Mouse (Mus musculus) neural tube, embryonic 11.5 days (tissue): ENCODE data around the gene Gbf1. TPM values are rescaled to one million over a fixed set of nuclear protein-coding genes. Genes with fewer than 3 reads are reported as not detected.
"Not testable (repeated sequence)": the region's sequence is repeated elsewhere in the genome, so short reads cannot be mapped to it uniquely, and the experiment has no call there.

Experiments
- ATAC-seq: fragments of 200-750 bp; cut with Nextera tagmentation; 2 replicates; pipeline ENCODE4 v1.8.0; 2017; ENCODE audit warnings: moderate number of reproducible peaks, mild to moderate bottlenecking, moderate TSS enrichment, moderate library complexity; ENCODE audit not compliant: insufficient read depth, low FRiP score, low TSS enrichment
- DNase-seq: peaks from one replicate; pipeline ENCODE4 v3.0.0-alpha.2; 2015; ENCODE audit warnings: low spot score
- H3K27ac ChIP-seq: fragments of 300-500 bp; sonication (generic); 2 replicates; pipeline ENCODE4 v1.5.1; 2014; ENCODE audit warnings: low read depth, mild to moderate bottlenecking, low read length
- H3K27me3 ChIP-seq: fragments of 300-500 bp; sonication (generic); 2 replicates; pipeline ENCODE4 v1.6.1; 2014; ENCODE audit warnings: mild to moderate bottlenecking, low read length, mixed read lengths; ENCODE audit not compliant: control insufficient read depth, insufficient read depth
- H3K36me3 ChIP-seq: fragments of 300-500 bp; sonication (generic); 2 replicates; pipeline ENCODE4 v1.6.1; 2014; ENCODE audit warnings: mild to moderate bottlenecking, low read length, moderate library complexity, mixed read lengths; ENCODE audit not compliant: control insufficient read depth, insufficient read depth
- H3K4me1 ChIP-seq: fragments of 300-500 bp; sonication (generic); 2 replicates; pipeline ENCODE4 v1.6.1; 2014; ENCODE audit warnings: low read length, mixed read lengths; ENCODE audit not compliant: control insufficient read depth, insufficient read depth
- H3K4me2 ChIP-seq: fragments of 300-500 bp; sonication (generic); 2 replicates; pipeline ENCODE4 v1.6.1; 2014; ENCODE audit warnings: low read depth, mild to moderate bottlenecking, moderate library complexity
- H3K4me3 ChIP-seq: fragments of 300-500 bp; sonication (generic); 2 replicates; pipeline ENCODE4 v1.5.1; 2014; ENCODE audit warnings: low read depth, low read length
- H3K9ac ChIP-seq: fragments of 300-500 bp; sonication (generic); 2 replicates; pipeline ENCODE4 v1.6.1; 2014; ENCODE audit warnings: mild to moderate bottlenecking, low read length
- H3K9me3 ChIP-seq: fragments of 300-500 bp; sonication (generic); 2 replicates; pipeline ENCODE4 v1.6.1; 2016; ENCODE audit warnings: low read length; ENCODE audit not compliant: control insufficient read depth
- WGBS: fragments of 180-500 bp; shearing (Covaris S2); extraction: QIAGEN DNeasy Blood & Tissue Kit; methylation state at CpG from one replicate; pipeline ENCODE4 v1.1.7; 2014; 5-methylcytosine and 5-hydroxymethylcytosine counted together
- polyA plus RNA-seq: library from polyadenylated mRNA; unstranded; fragments of >200 nt; fragmentation: Nextera tagmentation; extraction: Ambion mirVana; gene quantifications from 2 replicates; pipeline ENCODE4 v1.2.1, GENCODE M21; 2014

The Gbf1 gene
- polyA plus RNA-seq, 1 experiment from 2014 or later, result 52.0 TPM

DNA sequence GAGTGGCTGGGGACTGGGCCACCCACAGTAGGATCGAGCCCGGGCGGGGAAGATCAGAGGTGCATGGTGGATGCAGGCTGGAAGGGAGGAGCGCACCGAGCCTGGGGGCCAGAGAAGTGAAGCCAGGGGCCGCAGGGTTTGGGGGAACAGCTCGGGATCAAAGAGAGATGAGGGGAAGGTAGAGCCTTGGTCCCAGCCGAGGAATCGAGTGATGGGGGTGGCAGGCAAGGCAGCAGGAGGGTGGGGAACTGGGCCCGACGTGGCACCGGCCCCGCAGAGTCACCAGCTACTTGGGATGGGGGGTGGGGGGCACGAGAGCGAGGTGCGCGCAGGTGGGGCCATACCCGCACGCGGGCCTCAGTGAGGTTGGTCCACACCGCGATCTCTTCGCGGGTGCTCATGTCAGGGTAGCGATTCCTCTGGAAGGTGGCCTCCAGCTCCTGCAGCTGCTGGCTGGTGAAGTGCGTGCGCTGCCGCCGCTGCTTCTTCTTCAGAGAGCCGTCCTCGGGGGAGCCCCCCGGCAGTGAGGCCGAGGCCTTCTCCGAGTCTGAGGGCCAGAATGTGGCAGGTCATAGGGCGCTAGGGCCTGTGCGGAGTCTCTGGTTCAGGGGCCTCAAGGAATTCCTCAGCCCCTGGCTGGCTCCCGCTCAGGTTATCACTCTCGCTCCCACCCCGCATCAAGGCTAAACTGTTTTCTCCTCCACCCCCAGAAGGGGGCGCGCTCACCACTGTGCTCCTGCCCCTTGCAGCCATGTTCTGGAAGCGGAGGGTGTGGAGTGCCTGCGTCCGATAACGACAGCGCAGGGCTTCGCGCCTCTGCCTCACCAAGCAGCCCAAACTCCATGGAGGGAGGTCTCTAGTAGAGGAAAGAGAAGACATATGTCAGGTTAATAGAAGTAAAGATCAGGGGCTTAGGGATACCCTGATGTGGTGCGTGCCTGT lies 15.4 kb upstream of the Gbf1 start:
- 0 out of 2 replicates have a peak, but pooled peaks have one; percentile 45 for ATAC-seq

DNA sequence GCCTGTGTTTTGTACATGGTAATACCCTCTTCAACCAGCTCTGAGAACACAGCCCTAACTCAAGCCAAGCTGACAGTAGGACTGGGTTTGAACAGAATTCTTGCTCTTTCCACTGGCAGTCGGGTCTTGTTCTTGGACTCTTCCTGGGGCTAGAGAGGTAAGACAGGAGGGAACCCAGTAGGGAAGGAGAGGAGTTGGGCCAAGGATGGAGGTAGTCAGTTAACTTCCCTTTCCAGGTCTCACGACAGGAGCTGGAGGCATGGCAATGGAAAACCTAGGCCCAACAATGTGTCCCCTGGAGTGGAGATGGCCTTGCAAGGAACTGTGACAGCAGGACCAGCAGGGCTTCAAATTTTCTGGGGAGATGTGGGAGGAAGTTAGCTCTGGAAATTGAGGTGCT lies 12.0 kb upstream of the Gbf1 start:
- Histone ChIP-seq H3K9ac (no peak overlapping the region), H3K9me3 (no peaks in the 10 kb centered on the region), H3K4me1 (peaks cover 14% of the 10 kb centered on the region), H3K4me3 (no peak overlapping the region), H3K27me3 (peaks cover 64% of the 10 kb centered on the region), H3K36me3 (no peaks in the 10 kb centered on the region), H3K27ac (no peak overlapping the region), H3K4me2 (no peak overlapping the region)
- DNase-seq (no peak), ATAC-seq (no peak)
- 67% methylated on average over 2 of the region's 2 CpGs for WGBS

More for the DNA sequence above, 15.4 kb upstream of the Gbf1 start:
- Histone ChIP-seq H3K4me1 (peaks cover 15% of the 10 kb centered on the region), H3K9ac (peak overlapping the region; percentile 48), H3K4me2 (peak overlapping the region; percentile 100), H3K4me3 (peak overlapping the region; percentile 47), H3K9me3 (no peaks in the 10 kb centered on the region), H3K27ac (no peak overlapping the region), H3K36me3 (no peaks in the 10 kb centered on the region), H3K27me3 (peaks cover 70% of the 10 kb centered on the region)
- WGBS, result 3% methylated on average over 49 of the region's 49 CpGs
- DNase-seq, result peak; percentile 73

DNA sequence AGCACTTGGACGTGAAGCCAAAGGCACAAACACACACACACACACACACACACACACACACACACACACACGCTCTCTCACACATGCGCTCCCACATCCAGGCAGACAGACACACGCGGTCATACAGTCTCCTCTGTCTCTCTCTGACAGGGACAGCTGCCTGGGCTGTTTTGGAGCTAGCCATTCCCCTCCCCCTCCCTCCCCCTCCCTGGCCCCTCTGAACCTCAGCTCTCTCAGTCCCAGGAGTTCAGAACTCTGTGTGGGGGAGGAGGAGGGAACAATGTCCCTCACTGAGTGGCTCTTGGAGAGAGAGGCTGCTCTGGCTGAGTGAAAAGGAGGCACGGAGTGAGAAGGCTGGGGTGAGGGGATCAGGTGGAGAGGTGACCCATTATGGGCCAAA lies 11.2 kb upstream of the Gbf1 start:
- DNase-seq, result peak; percentile 63
- Histone ChIP-seq H3K36me3 (no peaks in the 10 kb centered on the region), H3K4me2 (no peak overlapping the region), H3K9me3 (no peaks in the 10 kb centered on the region), H3K27ac (no peak overlapping the region), H3K4me1 (peaks cover 9% of the 10 kb centered on the region), H3K27me3 (peaks cover 64% of the 10 kb centered on the region), H3K4me3 (no peak overlapping the region), H3K9ac (0 out of 2 replicates have a peak overlapping the region, but pooled peaks have one; percentile 18)
- WGBS, result 26% methylated on average over 6 of the region's 6 CpGs
- no peak for ATAC-seq

DNA sequence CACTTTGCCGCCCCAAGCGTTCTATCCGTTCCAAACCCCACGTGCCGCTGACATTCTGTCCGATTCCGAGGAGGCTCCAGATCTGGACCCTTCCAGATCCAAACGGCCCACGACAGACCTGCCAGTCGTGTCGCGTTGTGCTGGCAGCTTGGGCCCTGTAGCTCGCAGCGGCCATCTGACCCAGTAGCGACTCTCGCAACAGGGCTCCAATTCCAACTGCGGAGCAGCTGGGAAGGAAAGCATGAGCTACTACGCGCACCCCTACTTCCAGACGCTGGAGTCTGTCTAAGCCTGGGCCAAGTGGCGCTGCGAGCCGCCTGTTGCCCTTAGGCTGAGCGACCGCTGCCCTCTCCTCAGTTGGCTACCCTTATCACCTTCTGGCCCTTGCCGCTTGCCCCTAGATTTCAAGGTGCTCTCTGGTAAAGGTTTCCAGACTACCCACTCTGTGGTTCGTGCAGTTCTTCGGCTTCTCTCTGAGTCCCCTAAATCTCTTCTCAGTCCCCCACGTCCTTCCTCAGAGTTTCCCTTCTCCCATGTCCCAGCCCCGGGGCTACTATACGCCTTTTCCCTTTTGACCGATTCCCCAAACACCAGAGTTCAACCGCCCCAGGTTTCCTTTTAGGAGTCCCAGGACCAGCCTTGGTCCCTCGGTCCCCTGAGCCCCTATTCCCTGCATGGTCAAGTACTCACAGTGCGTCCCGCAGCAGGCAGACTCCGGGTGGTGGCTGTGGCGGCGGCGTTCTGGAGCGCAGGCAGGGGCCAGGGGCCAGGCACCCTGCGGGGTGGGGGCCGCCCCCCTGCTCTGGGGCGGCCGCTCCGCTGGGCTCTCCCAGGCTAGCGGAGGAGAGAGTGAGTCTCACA lies 4.6 kb upstream of the Gbf1 start, which contains the start of gene Pitx3:
TSS of gene Pitx3 (minus strand) at position 816 of the 861 bp plus-strand sequence.
- H3K27ac ChIP-seq, result no peak within 1 kb of the TSS
- DNase-seq (peak; percentile 32), ATAC-seq (peak; percentile 16; the same call in 1 of the 2 replicates)
- H3K36me3 ChIP-seq, result no peaks in the 10 kb centered on the region
- peaks cover 9% of the 10 kb centered on the region; the same call in 1 of the 2 replicates for H3K4me1 ChIP-seq
- peak within 1 kb of the TSS; percentile 39 for H3K4me3 ChIP-seq
- no peak within 1 kb of the TSS for H3K9ac ChIP-seq
- peaks cover 69% of the 10 kb centered on the region for H3K27me3 ChIP-seq
- H3K4me2 ChIP-seq, result peak within 1 kb of the TSS; percentile 72
- H3K9me3 ChIP-seq, result no peaks in the 10 kb centered on the region
- WGBS, result under 1% methylated on average over 47 of the region's 47 CpGs

DNA sequence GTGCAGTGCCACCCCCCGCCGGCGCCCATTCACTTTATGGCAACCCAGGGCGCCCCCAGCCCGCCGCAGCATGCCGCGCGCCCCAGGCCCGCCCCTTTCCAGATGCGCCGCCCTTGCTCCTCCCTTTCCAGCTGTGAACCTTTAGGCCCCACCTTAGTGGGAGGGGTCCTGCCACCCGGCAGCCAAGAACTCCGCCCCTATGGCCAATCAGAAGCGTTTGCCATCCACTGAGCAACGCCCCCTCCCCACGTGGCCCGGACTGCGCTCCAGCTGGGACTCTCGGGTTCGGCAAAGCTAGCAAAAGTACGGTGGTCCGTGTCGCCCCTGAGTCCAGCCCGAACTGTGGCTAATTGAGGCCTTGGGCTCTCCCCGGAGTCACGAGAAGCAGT lies 3.9 kb upstream of the Gbf1 start:
- Histone ChIP-seq H3K4me3 (peak overlapping the region; percentile 39), H3K27ac (no peak overlapping the region), H3K4me1 (peaks cover 9% of the 10 kb centered on the region; the same call in 1 of the 2 replicates), H3K36me3 (no peaks in the 10 kb centered on the region), H3K9me3 (no peaks in the 10 kb centered on the region), H3K27me3 (peaks cover 64% of the 10 kb centered on the region), H3K4me2 (peak overlapping the region; percentile 72), H3K9ac (no peak overlapping the region)
- WGBS, result under 1% methylated on average over 25 of the region's 27 CpGs
- peak; percentile 49; the same call in 1 of the 2 replicates for ATAC-seq
- DNase-seq, result peak; percentile 85

DNA sequence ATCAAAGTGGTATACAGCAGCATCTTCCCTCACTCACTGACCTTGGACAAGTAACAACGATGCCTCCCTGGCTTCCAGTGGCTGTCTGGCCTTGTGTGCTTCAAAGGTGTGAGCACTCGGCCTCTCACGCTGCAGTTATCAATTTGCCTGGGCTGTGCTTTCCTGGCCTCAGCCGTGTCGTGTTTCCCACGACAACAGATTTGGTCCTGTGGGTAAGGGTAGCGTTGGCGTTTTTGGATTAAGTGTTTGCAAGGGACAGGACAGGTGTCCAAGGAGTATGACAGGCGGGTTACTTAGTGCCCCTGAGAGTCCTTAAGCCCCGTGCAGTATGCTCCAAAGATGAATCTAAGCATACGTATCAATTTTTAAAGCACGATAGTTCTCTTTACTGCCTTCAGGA lies 3.2 kb upstream of the Gbf1 start:
- no peak for DNase-seq

DNA sequence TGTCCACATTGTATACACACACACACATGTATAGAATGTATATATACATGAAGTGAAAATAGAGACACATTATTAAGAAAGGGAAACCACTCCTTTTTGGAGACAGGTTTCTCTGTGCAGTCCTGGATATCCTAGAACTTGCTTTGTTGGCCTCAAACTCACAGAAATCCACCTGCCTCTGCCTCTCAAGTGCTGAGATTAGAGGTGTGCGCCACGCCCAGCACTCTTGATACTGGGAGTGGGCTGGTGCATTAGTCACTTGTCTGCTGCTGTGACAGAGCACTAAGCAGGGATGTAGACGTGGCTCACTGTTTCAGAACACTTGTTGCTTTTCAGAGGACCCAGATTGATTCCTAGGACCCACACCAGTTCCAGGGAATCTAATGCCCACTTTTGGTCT lies 13.6 kb downstream of the Gbf1 start:
- Histone ChIP-seq H3K4me1 (no peaks in the 10 kb centered on the region), H3K9ac (no peak overlapping the region), H3K4me2 (no peak overlapping the region), H3K4me3 (no peak overlapping the region), H3K9me3 (no peaks in the 10 kb centered on the region), H3K27me3 (no peaks in the 10 kb centered on the region), H3K36me3 (peaks cover 10% of the 10 kb centered on the region), H3K27ac (no peak overlapping the region)
- no peak for DNase-seq
- no peak for ATAC-seq
- 91% methylated on average over 3 of the region's 3 CpGs for WGBS

More for the DNA sequence above, 3.2 kb upstream of the Gbf1 start:
- no peak overlapping the region for H3K4me2 ChIP-seq
- peaks cover 58% of the 10 kb centered on the region for H3K27me3 ChIP-seq
- H3K4me1 ChIP-seq, result peaks cover 11% of the 10 kb centered on the region; the same call in 1 of the 2 replicates
- no peaks in the 10 kb centered on the region for H3K36me3 ChIP-seq
- no peak for ATAC-seq
- no peak overlapping the region for H3K4me3 ChIP-seq
- no peaks in the 10 kb centered on the region for H3K9me3 ChIP-seq
- no peak overlapping the region for H3K27ac ChIP-seq
- no peak overlapping the region for H3K9ac ChIP-seq
- 30% methylated on average over 12 of the region's 12 CpGs for WGBS

DNA sequence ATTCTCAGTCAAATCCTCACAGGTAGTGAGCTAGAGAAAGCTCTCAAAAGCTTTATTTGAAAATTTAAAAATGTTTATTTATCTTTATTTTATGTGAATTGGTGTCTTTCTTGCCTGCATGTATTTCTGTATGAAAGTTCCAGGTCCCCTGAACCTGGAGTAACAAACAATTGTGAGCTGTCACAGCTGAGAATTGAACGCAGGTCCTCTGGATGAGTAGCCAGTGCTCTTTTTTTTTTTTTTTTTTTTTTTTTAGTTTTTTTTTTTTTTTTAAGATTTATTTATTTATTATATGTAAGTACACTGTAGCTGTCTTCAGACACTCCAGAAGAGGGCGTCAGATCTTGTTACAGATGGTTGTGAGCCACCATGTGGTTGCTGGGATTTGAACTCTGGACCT lies 14.9 kb downstream of the Gbf1 start:
- H3K4me3 ChIP-seq, H3K27me3 ChIP-seq, H3K27ac ChIP-seq, H3K9me3 ChIP-seq, H3K36me3 ChIP-seq, H3K9ac ChIP-seq, DNase-seq, ATAC-seq, H3K4me2 ChIP-seq, H3K4me1 ChIP-seq: not testable (repeated sequence)
- 95% methylated on average over 1 of the region's 2 CpGs for whole genome bisulfite sequencing
